8 mouse cellular contexts compared by ENCODE assay signal in the genomic region with DNA sequence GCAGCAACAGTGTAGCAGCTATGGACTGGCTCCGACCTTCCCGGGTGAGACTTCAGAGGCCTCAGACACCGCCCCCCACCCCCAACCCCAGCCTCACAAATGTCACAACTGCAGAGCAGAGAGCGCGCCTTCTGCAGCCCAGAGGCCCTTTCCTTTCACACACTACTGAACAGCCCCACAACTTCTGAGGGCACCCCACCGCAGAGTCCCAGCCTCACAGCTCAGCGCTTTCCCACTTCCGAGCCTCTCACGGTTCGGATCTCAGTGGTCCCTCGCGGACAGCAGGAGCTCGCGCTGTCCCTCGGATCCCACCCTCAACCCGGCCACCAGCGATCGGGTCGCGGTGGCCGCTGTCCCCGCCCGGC. TPM values are rescaled to one million over a fixed set of nuclear protein-coding genes. Genes with fewer than 3 reads are reported as not detected.
DNase-seq lines count a peak whose midpoint lies in the region; ATAC-seq and TF ChIP-seq lines count a peak whose summit lies in the region.

No protein-coding gene starts in this region.

- peak overlapping the region; percentile 84 for H3K9ac ChIP-seq in forebrain, embryonic 16.5 days (replicated peaks; ENCODE audit: low read depth, low read length)
- H3K9ac ChIP-seq in liver, postnatal 0 days (replicated peaks) = peak overlapping the region; percentile 93

- TF ChIP-seq CTCF in liver, postnatal 0 days (IDR thresholded peaks at IDR 0.05; ENCODE audit: low read depth) = no peak

- no peaks in the 10 kb centered on the region for H3K27me3 ChIP-seq in forebrain, embryonic 16.5 days (replicated peaks; ENCODE audit: control insufficient read depth, insufficient read depth, low read length)
- H3K27me3 ChIP-seq in liver, postnatal 0 days (ENCODE audit: insufficient read depth, low read length) = no peaks in the 10 kb centered on the region

- under 1% methylated on average over 23 of the region's 23 CpGs for WGBS in forebrain, embryonic 16.5 days
- 0% methylated on average over 22 of the region's 23 CpGs for WGBS in liver, postnatal 0 days (ENCODE audit: insufficient replicate concordance)

- peak; percentile 54 for ATAC-seq in activated CD4-positive, CD25-positive, alpha-beta regulatory T cell, adult 4 months
- peak; percentile 31 for ATAC-seq in forebrain, embryonic 16.5 days
- peak; percentile 32 for ATAC-seq in liver, postnatal 0 days

- peaks cover 27% of the 10 kb centered on the region for H3K4me1 ChIP-seq in forebrain, embryonic 16.5 days (replicated peaks; ENCODE audit: control insufficient read depth, insufficient read depth, low read length)
- peaks cover 50% of the 10 kb centered on the region for H3K4me1 ChIP-seq in liver, postnatal 0 days (ENCODE audit: insufficient read depth)

- H3K4me2 ChIP-seq in forebrain, embryonic 16.5 days (ENCODE audit: low read length) = peak overlapping the region; percentile 94
- peak overlapping the region; percentile 80 for H3K4me2 ChIP-seq in liver, postnatal 0 days (ENCODE audit: low read depth, low read length)

- TF ChIP-seq EP300 in liver, postnatal 0 days (IDR thresholded peaks at IDR 0.05; ENCODE audit: low read depth) = no peak

- DNase-seq in left cerebral cortex, postnatal 4 days = peak; percentile 44
- no peak for DNase-seq in left cerebral cortex, adult 11 months (ENCODE audit: low spot score)
- DNase-seq in liver, postnatal 0 days = peak; percentile 74
- DNase-seq in spleen, postnatal 36 days (ENCODE audit: low spot score in 2 of 2) = peak; percentile 75 to 77
- no peak for DNase-seq in cerebellum, adult 9-11 months
- no peak for DNase-seq in urinary bladder, postnatal 25 days (ENCODE audit: low spot score)

- no peaks in the 10 kb centered on the region for H3K9me3 ChIP-seq in forebrain, embryonic 16.5 days (ENCODE audit: control insufficient read depth, low read length)
- H3K9me3 ChIP-seq in liver, postnatal 0 days (ENCODE audit: low read length) = no peaks in the 10 kb centered on the region

- peak overlapping the region; percentile 62 for H3K4me3 ChIP-seq in forebrain, embryonic 16.5 days (replicated peaks; ENCODE audit: low read length)
- peak overlapping the region; percentile 92 for H3K4me3 ChIP-seq in liver, postnatal 0 days (ENCODE audit: low read depth, low read length)

- peak overlapping the region; percentile 42; the same call in 1 of the 2 replicates for H3K27ac ChIP-seq in forebrain, embryonic 16.5 days (ENCODE audit: low read length)
- H3K27ac ChIP-seq in liver, postnatal 0 days (ENCODE audit: low read depth) = peak overlapping the region; percentile 100

- intact Hi-C loops in left cerebral cortex, postnatal 4 days (cut with DNase I) = no loop called here

- H3K36me3 ChIP-seq in forebrain, embryonic 16.5 days (ENCODE audit: control insufficient read depth, insufficient read depth) = no peaks in the 10 kb centered on the region
- H3K36me3 ChIP-seq in liver, postnatal 0 days (replicated peaks; ENCODE audit: insufficient read depth, low read length) = no peaks in the 10 kb centered on the region

RNA-seq across cellular contexts. Expression of a gene that starts 6.3 kb away (rescaled TPM):
- 10 to 100 TPM; 11.3 to 12.3 TPM for total RNA-seq in left cerebral cortex, postnatal 4 days (2021)
- polyA plus RNA-seq in activated CD4-positive, CD25-positive, alpha-beta regulatory T cell, adult 4 months (2017; shearing (Covaris generic)) = 100 to 1,000 TPM; 179 to 195 TPM
- 15.4 and 19.5 TPM in 2 replicates for polyA plus RNA-seq in forebrain, embryonic 16.5 days (2015; fragmentation: Nextera tagmentation; extraction: Ambion mirVana)
- 52.3 and 54.5 TPM in 2 replicates for polyA plus RNA-seq in liver, postnatal 0 days (2015; fragmentation: Nextera tagmentation; extraction: Ambion mirVana)

RNA-seq across cellular contexts. Expression of a gene that starts 18.1 kb away (rescaled TPM):
- 10 to 100 TPM; 43.5 to 45.7 TPM for total RNA-seq in left cerebral cortex, postnatal 4 days (2021)
- polyA plus RNA-seq in activated CD4-positive, CD25-positive, alpha-beta regulatory T cell, adult 4 months (2017; shearing (Covaris generic)) = 10 to 100 TPM; 39.4 to 46.8 TPM
- 10.3 and 12.1 TPM in 2 replicates for polyA plus RNA-seq in forebrain, embryonic 16.5 days (2015; fragmentation: Nextera tagmentation; extraction: Ambion mirVana)
- 15.6 and 17.9 TPM in 2 replicates for polyA plus RNA-seq in liver, postnatal 0 days (2015; fragmentation: Nextera tagmentation; extraction: Ambion mirVana)

RNA-seq across cellular contexts. Expression of a gene that starts 39.5 kb away (rescaled TPM):
- total RNA-seq in left cerebral cortex, postnatal 4 days (2021) = 10 to 100 TPM; 36.7 to 39.0 TPM
- 10 to 100 TPM; 47.6 to 62.3 TPM for polyA plus RNA-seq in activated CD4-positive, CD25-positive, alpha-beta regulatory T cell, adult 4 months (2017; shearing (Covaris generic))
- 51.7 and 55.8 TPM in 2 replicates for polyA plus RNA-seq in forebrain, embryonic 16.5 days (2015; fragmentation: Nextera tagmentation; extraction: Ambion mirVana)
- polyA plus RNA-seq in liver, postnatal 0 days (2015; fragmentation: Nextera tagmentation; extraction: Ambion mirVana) = 27.2 and 28.7 TPM in 2 replicates

RNA-seq across cellular contexts. Expression of a gene that starts 39.5 kb away (rescaled TPM):
- total RNA-seq in left cerebral cortex, postnatal 4 days (2021) = 10 to 100 TPM; 39.4 to 41.2 TPM
- polyA plus RNA-seq in activated CD4-positive, CD25-positive, alpha-beta regulatory T cell, adult 4 months (2017; shearing (Covaris generic)) = 10 to 100 TPM; 33.8 to 33.9 TPM
- 25.7 and 27.6 TPM in 2 replicates for polyA plus RNA-seq in forebrain, embryonic 16.5 days (2015; fragmentation: Nextera tagmentation; extraction: Ambion mirVana)
- polyA plus RNA-seq in liver, postnatal 0 days (2015; fragmentation: Nextera tagmentation; extraction: Ambion mirVana) = 7.0 and 8.6 TPM in 2 replicates

Comparison
In these comparisons a context has a peak if more than half of its experiments do, and no peak if none do; other contexts are left out.
1. DNase-seq: peak in left cerebral cortex, postnatal 4 days (single experiment), liver, postnatal 0 days (single experiment) and spleen, postnatal 36 days (2 of 2); none in left cerebral cortex, adult 11 months (single experiment), cerebellum, adult 9-11 months (single experiment) and urinary bladder, postnatal 25 days (single experiment).
2. Peak in every context shown above with its lines, with median percentiles within 50 percentile points of each other: ATAC-seq.